Mouse (Mus musculus) MEL (cell line): ENCODE data around the gene Vps53. TPM values are rescaled to one million over a fixed set of nuclear protein-coding genes. Genes with fewer than 3 reads are reported as not detected.

ENCODE experiments used
- DNase-seq: peaks from one replicate; pipeline ENCODE4 v3.0.0; 2011; ENCODE audit warnings: low read depth, low spot score
- H3K27ac ChIP-seq: 2 replicates; pipeline ENCODE4 v1.5.1; 2012; ENCODE audit warnings: low read depth, mild to moderate bottlenecking, control low read depth, low read length, moderate library complexity; ENCODE audit not compliant: control insufficient read depth
- H3K27me3 ChIP-seq, 2 experiments: fragments of 150-350 bp in 1 of 2; sonication (generic) in 1 of 2; 2 replicates each; pipeline ENCODE4 v1.6.1; 2012; ENCODE audit warnings: low read length in 2 of 2, mild to moderate bottlenecking in 2 of 2, improper control_type of control experiment in 1 of 2, moderate library complexity in 1 of 2; ENCODE audit not compliant: insufficient read depth in 2 of 2, control insufficient read depth in 1 of 2
- H3K36me3 ChIP-seq, 2 experiments: 2 replicates each; pipeline ENCODE4 v1.6.1; 2012 to 2014; ENCODE audit warnings: low read length in 2 of 2, improper control_type of control experiment in 1 of 2, inconsistent platforms in 1 of 2, mild to moderate bottlenecking in 1 of 2; ENCODE audit not compliant: insufficient read depth in 2 of 2, control insufficient read depth in 1 of 2
- H3K4me1 ChIP-seq, 2 experiments: fragments of 150-350 bp in 1 of 2; sonication (generic) in 1 of 2; 2 replicates each; pipeline ENCODE4 v1.6.1; 2012; ENCODE audit warnings: low read length in 2 of 2, improper control_type of control experiment in 1 of 2, mild to moderate bottlenecking in 1 of 2; ENCODE audit not compliant: insufficient read depth in 2 of 2, control insufficient read depth in 1 of 2
- H3K4me3 ChIP-seq, 2 experiments: fragments of 150-350 bp in 1 of 2; sonication (generic) in 1 of 2; 2 replicates each; pipeline ENCODE4 v1.5.1; 2012; ENCODE audit warnings: low read depth in 2 of 2, low read length in 2 of 2, mild to moderate bottlenecking in 2 of 2, moderate library complexity in 2 of 2, control low read depth in 1 of 2, improper control_type of control experiment in 1 of 2; ENCODE audit not compliant: control insufficient read depth in 1 of 2, insufficient read depth in 1 of 2
- H3K79me2 ChIP-seq: 2 replicates; pipeline ENCODE4 v1.6.1; 2012; ENCODE audit warnings: mild to moderate bottlenecking, low read length, moderate library complexity; ENCODE audit not compliant: control insufficient read depth, poor library complexity, insufficient read depth
- H3K9ac ChIP-seq: 2 replicates; pipeline ENCODE4 v1.6.1; 2012; ENCODE audit warnings: low read depth, mild to moderate bottlenecking, control low read depth, low read length, moderate library complexity; ENCODE audit not compliant: control insufficient read depth, poor library complexity, severe bottlenecking
- H3K9me3 ChIP-seq: fragments of 150-350 bp; sonication (generic); replicated peaks from 2 replicates; pipeline ENCODE4 v1.6.1; 2012; ENCODE audit warnings: mild to moderate bottlenecking, low read length, improper control_type of control experiment, moderate library complexity; ENCODE audit not compliant: insufficient read depth
- BHLHE40 ChIP-seq: IDR thresholded peaks from 2 replicates; pipeline ENCODE4 v1.6.1; 2012; ENCODE audit warnings: low read depth, mild to moderate bottlenecking, inconsistent platforms, low read length, improper control_type of control experiment, borderline replicate concordance
- CTCF ChIP-seq, 3 experiments: IDR thresholded peaks in 2 of 3; conservative IDR thresholded peaks in 1 of 3; 2 replicates each; pipeline ENCODE4 v1.5.1; 2011 to 2012; ENCODE audit warnings: low read length in 3 of 3, low read depth in 2 of 3, mild to moderate bottlenecking in 2 of 3, improper control_type of control experiment in 1 of 3, inconsistent platforms in 1 of 3, mixed read lengths in 1 of 3, moderate library complexity in 1 of 3; ENCODE audit not compliant: control insufficient read depth in 1 of 3, insufficient read depth in 1 of 3, poor library complexity in 1 of 3, severe bottlenecking in 1 of 3
- E2F4 ChIP-seq: IDR thresholded peaks from 2 replicates; pipeline ENCODE4 v1.6.1; 2011; ENCODE audit warnings: low read depth, low read length, improper control_type of control experiment, borderline replicate concordance
- ELF1 ChIP-seq: IDR thresholded peaks from 2 replicates; pipeline ENCODE4 v1.6.1; 2014; ENCODE audit warnings: low read depth, mild to moderate bottlenecking, inconsistent platforms, low read length, improper control_type of control experiment, moderate library complexity
- ETS1 ChIP-seq: IDR thresholded peaks from 2 replicates; pipeline ENCODE4 v1.6.1; 2012; ENCODE audit warnings: low read depth, mild to moderate bottlenecking, inconsistent platforms, low read length, improper control_type of control experiment, moderate library complexity
- GABPA ChIP-seq: IDR thresholded peaks from 2 replicates; pipeline ENCODE4 v1.6.1; 2012; ENCODE audit warnings: low read depth, mild to moderate bottlenecking, inconsistent platforms, low read length, improper control_type of control experiment, moderate library complexity
- KAT2A ChIP-seq: conservative IDR thresholded peaks from 2 replicates; pipeline ENCODE4 v1.6.1; 2012; ENCODE audit warnings: low read depth, low read length, improper control_type of control experiment, inconsistent platforms
- MAX ChIP-seq: IDR thresholded peaks from 2 replicates; pipeline ENCODE4 v1.6.1; 2011; ENCODE audit warnings: low read length, improper control_type of control experiment
- MAZ ChIP-seq: IDR thresholded peaks from 2 replicates; pipeline ENCODE4 v1.6.1; 2012; ENCODE audit warnings: low read depth, mild to moderate bottlenecking, inconsistent platforms, low read length, improper control_type of control experiment
- MYB ChIP-seq: IDR thresholded peaks from 2 replicates; pipeline ENCODE4 v1.6.1; 2011; ENCODE audit warnings: mild to moderate bottlenecking, low read depth, low read length, improper control_type of control experiment
- NRF1 ChIP-seq: IDR thresholded peaks from 2 replicates; pipeline ENCODE4 v1.6.1; 2014; ENCODE audit warnings: low read depth, mild to moderate bottlenecking, inconsistent platforms, low read length, improper control_type of control experiment, moderate library complexity; ENCODE audit not compliant: poor library complexity, insufficient read depth, severe bottlenecking
- POLR2A ChIP-seq, 2 experiments: IDR thresholded peaks; 2 replicates each; pipeline ENCODE4 v1.6.1; 2011 to 2012; ENCODE audit warnings: low read length in 2 of 2, mild to moderate bottlenecking in 2 of 2, control low read depth in 1 of 2, improper control_type of control experiment in 1 of 2, low read depth in 1 of 2, moderate library complexity in 1 of 2; ENCODE audit not compliant: control insufficient read depth in 1 of 2, insufficient read depth in 1 of 2, poor library complexity in 1 of 2
- POLR2AphosphoS5 ChIP-seq: IDR thresholded peaks from 2 replicates; pipeline ENCODE4 v1.6.1; 2012; ENCODE audit warnings: low read depth, borderline replicate concordance, mild to moderate bottlenecking, inconsistent platforms, low read length, moderate library complexity, mixed read lengths
- SIN3A ChIP-seq: IDR thresholded peaks from 2 replicates; pipeline ENCODE4 v1.6.1; 2012; ENCODE audit warnings: low read length, improper control_type of control experiment, inconsistent platforms
- SMC3 ChIP-seq: IDR thresholded peaks from 2 replicates; pipeline ENCODE4 v1.6.1; 2011; ENCODE audit warnings: low read depth, low read length, improper control_type of control experiment
- TAL1 ChIP-seq: IDR thresholded peaks from 2 replicates; pipeline ENCODE4 v1.6.1; 2012; ENCODE audit warnings: mild to moderate bottlenecking, inconsistent platforms, low read length, moderate library complexity, mixed read lengths
- UBTF ChIP-seq: IDR thresholded peaks from 2 replicates; pipeline ENCODE4 v1.6.1; 2012; ENCODE audit warnings: low read depth, mild to moderate bottlenecking, inconsistent platforms, low read length, improper control_type of control experiment, moderate library complexity, borderline replicate concordance; ENCODE audit not compliant: insufficient read depth
- ZKSCAN1 ChIP-seq: IDR thresholded peaks from 2 replicates; pipeline ENCODE4 v1.6.1; 2012; ENCODE audit warnings: low read depth, mild to moderate bottlenecking, inconsistent platforms, low read length, improper control_type of control experiment, moderate library complexity
- ZNF384 ChIP-seq: IDR thresholded peaks from 2 replicates; pipeline ENCODE4 v1.6.1; 2012; ENCODE audit warnings: low read depth, mild to moderate bottlenecking, inconsistent platforms, low read length, improper control_type of control experiment
- polyA plus RNA-seq, 2 experiments: library from polyadenylated mRNA; stranded (reverse) in 1 of 2; unstranded in 1 of 2; fragments of >175 nt in 1 of 2; fragments of >200 nt in 1 of 2; gene quantifications; 2 replicates each; pipeline versions ENCODE4 v1.2.1 to v1.2.4; 2012; ENCODE audit warnings: low replicate concordance in 2 of 2, low read depth in 1 of 2; ENCODE audit not compliant: insufficient read length in 2 of 2, insufficient read depth in 1 of 2, missing spikeins in 1 of 2
- total RNA-seq: library from RNA; depleted of rRNA; stranded (reverse); fragments of 300-350 nt; gene quantifications from 2 replicates; pipeline ENCODE4 v1.2.3, GENCODE M21; 2012

Vps53 gene
- total and polyA plus RNA-seq, 3 experiments = 38.4 to 50.4 TPM; not detected in 1

DNA sequence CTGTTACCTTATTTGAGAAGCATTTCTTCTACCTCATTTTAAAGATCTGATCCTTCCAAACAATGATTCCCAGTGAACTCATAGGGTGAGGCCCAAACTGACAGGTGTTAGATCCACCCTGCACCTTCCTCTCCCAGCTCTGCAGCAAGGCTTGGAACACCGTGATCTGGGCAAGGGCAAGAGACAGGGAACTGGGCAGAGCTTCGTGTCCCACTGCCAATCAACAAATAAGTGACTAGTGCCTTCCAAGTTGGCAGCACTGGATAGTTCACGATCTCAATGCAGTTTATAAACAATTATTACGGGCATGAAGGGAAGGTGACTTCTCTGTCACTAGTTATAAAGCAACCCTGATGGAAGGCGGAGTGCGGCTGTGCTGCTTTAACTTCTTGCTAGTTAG, 109.6 kb downstream of the Vps53 start:
- H3K9ac ChIP-seq = no peak overlapping the region
- no peak for TF ChIP-seq TAL1
- TF ChIP-seq MAX = no peak
- H3K4me3 ChIP-seq = no peak overlapping the region
- H3K36me3 ChIP-seq = no peaks in the 10 kb centered on the region
- no peak overlapping the region for H3K27ac ChIP-seq
- H3K4me1 ChIP-seq = no peaks in the 10 kb centered on the region
- H3K9me3 ChIP-seq = no peaks in the 10 kb centered on the region
- H3K27me3 ChIP-seq = no peaks in the 10 kb centered on the region
- no peaks in the 10 kb centered on the region for H3K79me2 ChIP-seq
- DNase-seq = no peak

DNA sequence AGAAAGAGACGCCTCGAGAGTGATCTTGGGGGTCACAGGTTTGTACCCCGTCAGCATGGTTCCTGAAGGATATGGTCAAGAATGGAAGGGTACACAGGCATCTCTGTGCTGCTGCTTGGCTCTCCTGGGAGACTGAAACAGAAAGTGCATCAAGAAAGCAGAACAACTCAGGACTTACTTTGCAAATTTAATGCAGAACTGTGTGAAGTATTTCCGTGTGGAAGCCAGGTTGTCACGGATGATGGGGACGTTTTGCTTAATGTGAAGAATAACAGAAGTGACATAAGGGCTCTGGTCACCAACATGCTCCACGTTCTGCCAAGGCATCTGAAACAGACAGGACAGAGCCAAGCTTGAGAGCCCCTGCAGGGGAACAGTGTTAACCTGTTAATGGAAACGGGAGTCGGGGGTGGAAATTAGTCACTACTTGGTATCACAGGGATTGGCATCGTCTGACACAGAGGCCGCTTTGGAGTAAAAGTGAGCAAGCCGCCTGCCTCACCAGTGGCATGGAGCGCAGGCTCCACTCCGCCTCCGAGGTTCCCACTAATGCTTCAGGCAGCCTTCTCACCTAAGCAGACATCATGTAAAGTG, 112.8 kb downstream of the Vps53 start:
- no peaks in the 10 kb centered on the region for H3K79me2 ChIP-seq
- H3K36me3 ChIP-seq = no peaks in the 10 kb centered on the region
- no peaks in the 10 kb centered on the region for H3K4me1 ChIP-seq
- no peak for DNase-seq
- no peak overlapping the region for H3K27ac ChIP-seq
- no peaks in the 10 kb centered on the region for H3K27me3 ChIP-seq
- no peak overlapping the region for H3K4me3 ChIP-seq
- no peaks in the 10 kb centered on the region for H3K9me3 ChIP-seq
- TF ChIP-seq POLR2A (IDR thresholded peaks at IDR 0.05; ENCODE audit: control insufficient read depth in 1 of 2, insufficient read depth in 1 of 2, low read depth in 1 of 2, low read length in 2 of 2, poor library complexity in 1 of 2) = no peak
- no peak for TF ChIP-seq NRF1
- TF ChIP-seq BHLHE40 = no peak
- TF ChIP-seq MAZ = no peak
- TF ChIP-seq MYB = no peak
- TF ChIP-seq SMC3 = no peak
- TF ChIP-seq KAT2A = no peak
- TF ChIP-seq UBTF = no peak
- no peak for TF ChIP-seq POLR2AphosphoS5
- no peak for TF ChIP-seq SIN3A
- no peak for TF ChIP-seq MAX
- TF ChIP-seq ZKSCAN1 = no peak
- no peak for TF ChIP-seq CTCF (IDR thresholded peaks at IDR 0.05 in 2 of 3, conservative IDR thresholded peaks at IDR 0.05 in 1 of 3; ENCODE audit: control insufficient read depth in 1 of 3, insufficient read depth in 1 of 3, low read depth in 2 of 3, low read length in 3 of 3, poor library complexity in 1 of 3, severe bottlenecking in 1 of 3)
- no peak for TF ChIP-seq ELF1
- TF ChIP-seq GABPA = no peak
- no peak for TF ChIP-seq ETS1
- no peak for TF ChIP-seq E2F4
- no peak for TF ChIP-seq ZNF384
- no peak overlapping the region for H3K9ac ChIP-seq
